Mouse (Mus musculus): ENCODE measurements around the gene Samd3. TPM values are rescaled to one million over a fixed set of nuclear protein-coding genes. Genes with fewer than 3 reads are reported as not detected.

Samd3 gene
- 1.3 TPM in 1 of 2 replicates, not detected in the other for total RNA-seq (2015; ENCODE audit: low replicate concordance)
- 0.28 TPM in 1 of 2 replicates, not detected in the other for total RNA-seq (2017; ENCODE audit: low replicate concordance)

- ATAC-seq (replicated peaks; ENCODE audit: low FRiP score, poor library complexity, severe bottlenecking): no peak
These were observed at the start of gene Samd3 for GRCm38 (mm10) chr10:26229488-26229887. Samd3 (plus strand) TSS chr10:26229707.

DNA sequence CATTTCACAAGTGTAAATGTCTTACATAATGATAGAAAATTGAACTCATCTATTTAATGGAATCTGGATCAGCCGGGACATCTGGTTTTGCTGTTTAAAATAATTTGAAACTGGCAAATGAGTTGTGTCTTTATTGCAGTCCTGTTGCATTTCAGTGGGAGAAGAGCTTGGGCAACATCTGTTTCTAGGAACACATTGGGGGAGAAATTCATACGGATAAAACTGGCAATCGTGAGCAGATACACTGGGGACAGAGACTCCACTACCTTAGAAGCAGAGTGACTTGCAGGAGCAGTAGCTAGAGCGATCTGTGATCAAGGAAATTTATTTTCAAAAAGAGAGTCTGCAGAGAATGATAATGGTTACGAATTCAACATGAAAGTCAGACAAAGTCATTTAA, 44.2 kb upstream of the Samd3 start:
- ATAC-seq (replicated peaks; ENCODE audit: low FRiP score, poor library complexity, severe bottlenecking): no peak

- ATAC-seq (replicated peaks; ENCODE audit: low FRiP score, poor library complexity, severe bottlenecking): no peak
These were observed 38.7 kb upstream of the Samd3 start for GRCm38 (mm10) chr10:26190811-26191210.

- no peak for ATAC-seq (replicated peaks; ENCODE audit: low FRiP score, poor library complexity, severe bottlenecking)
These were observed 34.6 kb upstream of the Samd3 start for GRCm38 (mm10) chr10:26194892-26195291.

- ATAC-seq (replicated peaks; ENCODE audit: low FRiP score, poor library complexity, severe bottlenecking): no peak
These were observed 26.7 kb upstream of the Samd3 start for GRCm38 (mm10) chr10:26202708-26203368.

DNA sequence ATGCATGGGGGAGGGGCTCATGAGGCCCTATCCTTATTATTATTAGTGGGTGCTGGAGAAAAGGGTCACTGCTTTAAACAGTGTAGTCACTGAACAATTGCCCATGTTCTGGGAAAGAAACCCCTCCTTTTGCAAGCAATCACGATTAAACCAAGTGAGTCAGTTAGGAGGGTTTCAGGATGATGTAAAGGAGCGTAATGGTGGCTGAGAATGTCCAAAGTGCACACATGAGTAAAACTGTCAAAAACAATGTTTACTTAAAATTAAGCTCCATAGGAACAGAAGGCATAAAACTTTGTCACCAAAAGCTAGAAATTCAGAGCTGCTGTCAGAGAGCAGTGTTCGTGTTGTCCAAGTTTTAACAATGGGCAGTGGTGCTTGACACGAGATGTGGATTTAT, 8.8 kb upstream of the Samd3 start:
- no peak for ATAC-seq (replicated peaks; ENCODE audit: low FRiP score, poor library complexity, severe bottlenecking)

DNA sequence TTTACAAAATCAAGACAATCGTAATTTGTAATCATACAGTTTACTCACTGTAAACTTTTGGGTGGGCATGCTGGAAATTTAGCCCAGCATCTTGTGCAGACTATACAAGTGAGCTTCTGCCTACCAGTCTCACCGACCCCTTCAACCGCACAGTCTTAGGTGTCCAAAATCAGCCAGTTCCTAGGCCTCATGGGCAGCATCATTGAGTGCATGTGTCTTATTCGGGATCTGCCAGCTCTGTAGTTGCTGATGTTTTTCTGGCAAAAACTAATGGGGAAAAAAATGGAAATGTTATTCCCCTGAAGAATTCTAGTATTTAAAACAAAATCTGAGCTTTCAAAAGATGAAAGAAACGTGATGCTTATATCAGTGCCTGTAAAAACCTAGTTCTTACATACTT, 3.3 kb upstream of the Samd3 start:
- ATAC-seq (replicated peaks; ENCODE audit: low FRiP score, poor library complexity, severe bottlenecking): no peak

GRCm38 (mm10) chr10:26226734-26227133, 2.8 kb upstream of the Samd3 start:
- ATAC-seq (replicated peaks; ENCODE audit: low FRiP score, poor library complexity, severe bottlenecking): no peak

GRCm38 (mm10) chr10:26228187-26228586, 1.3 kb upstream of the Samd3 start:
- no peak for ATAC-seq (replicated peaks; ENCODE audit: low FRiP score, poor library complexity, severe bottlenecking)

DNA sequence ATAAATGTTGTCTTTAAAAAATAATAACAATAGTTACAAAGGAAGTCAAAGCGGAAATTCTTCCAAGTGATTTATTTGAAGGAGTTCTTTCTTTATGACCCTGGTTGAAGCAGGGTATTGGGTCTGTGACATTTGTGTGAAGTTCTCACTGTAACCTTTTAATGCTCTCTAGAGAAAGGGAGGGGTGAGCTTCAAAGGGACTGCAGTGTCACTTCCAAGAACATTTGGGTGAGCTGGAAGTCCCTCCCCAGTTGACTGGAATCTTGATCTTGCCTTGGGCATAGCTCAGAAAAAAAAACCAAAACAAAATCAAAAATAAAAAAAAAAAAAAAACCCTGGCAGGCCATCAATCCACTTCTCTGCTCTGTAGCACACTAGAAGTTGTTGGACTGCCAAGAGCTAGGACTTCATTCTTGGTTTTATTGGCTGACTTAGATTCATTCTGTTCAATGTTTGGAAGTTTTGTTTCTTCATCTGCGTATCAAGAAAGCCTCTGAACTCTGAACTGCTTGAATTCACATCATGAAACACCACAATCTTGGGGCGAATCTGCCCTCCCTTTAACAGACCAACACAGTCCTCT, 2.7 kb downstream of the Samd3 start:
- no peak for ATAC-seq (replicated peaks; ENCODE audit: low FRiP score, poor library complexity, severe bottlenecking)

- ATAC-seq (replicated peaks; ENCODE audit: low FRiP score, poor library complexity, severe bottlenecking): no peak
These were observed 9.1 kb downstream of the Samd3 start for GRCm38 (mm10) chr10:26238559-26238958.

DNA sequence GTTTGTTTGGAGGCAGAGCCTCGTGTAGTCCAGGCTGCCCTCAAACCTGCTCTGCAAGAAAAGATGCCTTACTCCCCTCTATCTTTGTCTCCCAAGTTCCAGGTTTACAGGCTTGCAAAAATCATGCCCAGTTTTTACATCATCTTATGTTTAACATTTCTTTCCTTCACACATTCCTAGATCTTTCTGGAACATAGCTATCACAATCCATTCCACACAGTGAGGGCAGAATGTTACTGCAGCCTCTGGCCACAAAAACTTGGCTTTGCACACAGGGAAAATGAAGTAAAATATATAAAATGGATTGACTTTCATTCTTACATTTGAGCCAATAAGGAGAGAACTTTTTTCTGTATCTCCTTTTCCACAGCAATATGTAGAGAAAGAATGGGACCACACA, 9.6 kb downstream of the Samd3 start:
- ATAC-seq (replicated peaks; ENCODE audit: low FRiP score, poor library complexity, severe bottlenecking): no peak

DNA sequence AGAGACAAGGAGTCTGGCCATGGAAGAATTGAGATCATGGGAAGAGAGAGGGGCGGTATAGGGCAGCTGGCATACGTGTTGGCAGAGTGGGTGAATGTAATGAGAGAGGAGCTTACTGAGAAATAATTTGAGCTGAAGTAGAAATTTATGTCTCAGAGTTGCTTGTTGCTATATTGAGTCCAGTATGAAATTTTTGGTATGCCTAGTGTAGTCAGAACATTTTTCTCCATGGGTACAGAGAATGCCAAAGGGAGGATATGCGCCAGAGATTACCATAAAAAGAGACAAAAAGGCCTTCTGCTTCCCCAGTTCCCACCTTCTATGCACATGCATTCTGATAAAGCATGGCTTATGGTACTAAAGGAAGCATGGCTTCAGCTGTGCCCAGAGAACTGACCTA, 13.7 kb downstream of the Samd3 start:
- no peak for ATAC-seq (replicated peaks; ENCODE audit: low FRiP score, poor library complexity, severe bottlenecking)

DNA sequence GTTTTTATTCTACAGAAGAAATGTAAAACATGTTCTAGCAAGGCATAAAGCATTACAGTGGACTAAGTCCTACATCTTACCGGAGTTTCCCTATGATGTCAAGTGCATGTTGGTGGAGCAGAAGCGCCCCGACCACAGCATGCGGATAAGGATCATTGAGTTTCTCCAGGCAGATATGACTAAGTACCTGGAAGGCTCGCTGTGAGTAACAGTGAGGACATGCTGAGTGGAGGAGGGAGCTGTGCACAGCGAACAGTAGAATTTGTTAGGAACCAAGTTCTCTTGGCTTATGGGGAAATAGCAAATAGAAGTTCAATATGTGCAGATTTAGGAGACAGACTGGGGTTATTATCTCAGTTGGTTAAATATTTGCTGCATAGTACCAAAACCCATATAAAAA, 15.0 kb downstream of the Samd3 start:
- ATAC-seq (replicated peaks; ENCODE audit: low FRiP score, poor library complexity, severe bottlenecking): no peak

DNA sequence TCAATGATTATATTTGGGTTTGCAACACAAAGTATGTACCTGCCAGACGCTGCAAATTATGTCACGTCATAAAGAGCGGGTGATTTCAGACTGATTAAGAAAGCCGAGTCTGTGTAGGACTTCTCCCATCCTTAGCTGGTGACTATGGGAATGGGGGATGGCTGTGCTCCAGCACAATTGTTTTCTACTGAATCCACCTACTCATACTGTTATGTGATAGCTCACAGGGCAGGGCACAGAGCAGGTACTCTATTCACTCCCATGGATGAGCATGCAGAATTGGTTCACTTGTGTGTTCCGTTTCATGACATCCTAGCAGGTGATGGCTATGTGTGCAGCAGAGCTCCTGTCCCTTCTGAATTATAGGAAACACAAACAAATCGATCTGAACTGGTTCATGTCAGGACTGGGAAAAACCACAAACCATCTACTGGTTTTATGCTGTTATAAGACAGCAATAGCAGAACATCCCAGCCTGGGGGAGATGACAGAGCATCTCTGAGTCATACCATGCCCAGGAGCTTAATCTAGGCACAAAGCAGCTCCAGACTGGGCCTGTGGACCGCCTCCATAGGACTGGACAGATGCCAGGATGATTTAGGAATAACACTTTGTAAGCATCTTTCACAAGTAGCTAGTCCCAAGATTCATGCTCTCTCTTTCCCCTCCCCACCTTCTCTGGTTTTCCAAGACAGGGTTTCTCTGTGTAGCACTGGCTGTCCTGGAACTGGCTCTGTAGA, 20.1 kb downstream of the Samd3 start:
- no peak for ATAC-seq (replicated peaks; ENCODE audit: low FRiP score, poor library complexity, severe bottlenecking)

DNA sequence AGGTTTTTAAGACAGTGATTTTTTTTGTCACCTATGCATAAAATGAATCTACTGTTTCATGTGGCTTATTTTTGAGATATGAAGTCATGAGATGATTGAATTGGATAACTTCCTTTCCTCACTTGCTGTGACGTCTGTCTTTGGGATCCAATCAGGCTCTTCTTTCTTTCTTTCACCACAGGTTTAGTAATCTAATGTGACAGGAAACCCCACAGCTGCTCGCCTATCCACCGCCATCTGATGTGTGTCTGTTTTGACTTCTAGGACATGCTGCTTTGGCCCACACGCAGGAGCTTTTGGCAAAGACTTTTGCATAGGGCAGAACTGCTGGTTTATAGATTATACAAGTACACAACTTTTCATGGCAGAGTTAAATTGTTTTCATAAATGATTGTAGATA, 30.4 kb downstream of the Samd3 start:
- ATAC-seq (replicated peaks; ENCODE audit: low FRiP score, poor library complexity, severe bottlenecking): no peak

GRCm38 (mm10) chr10:26263744-26264459, 34.4 kb downstream of the Samd3 start:
- no peak for ATAC-seq (replicated peaks; ENCODE audit: low FRiP score, poor library complexity, severe bottlenecking)

GRCm38 (mm10) chr10:26275414-26275813, 45.9 kb downstream of the Samd3 start:
- no peak for ATAC-seq (replicated peaks; ENCODE audit: low FRiP score, poor library complexity, severe bottlenecking)

- ATAC-seq (replicated peaks; ENCODE audit: low FRiP score, poor library complexity, severe bottlenecking): no peak
These were observed 50.5 kb downstream of the Samd3 start for GRCm38 (mm10) chr10:26280009-26280408.

GRCm38 (mm10) chr10:26287136-26287535, 57.6 kb downstream of the Samd3 start:
- ATAC-seq (replicated peaks; ENCODE audit: low FRiP score, poor library complexity, severe bottlenecking): no peak
